Mouse (Mus musculus) limb, embryonic 12.5 days (tissue): ENCODE results near the gene Cep19. TPM values are rescaled to one million over a fixed set of nuclear protein-coding genes. Genes with fewer than 3 reads are reported as not detected.

Experiments used
- ATAC-seq: fragments of 200-750 bp; cut with Nextera tagmentation; 2 replicates; pipeline ENCODE4 v1.8.0; 2017; ENCODE audit warnings: low read depth, moderate TSS enrichment; ENCODE audit not compliant: insufficient number of reproducible peaks, insufficient read depth, low FRiP score, low TSS enrichment
- H3K27ac ChIP-seq: fragments of 300-500 bp; sonication (generic); 2 replicates; pipeline ENCODE4 v1.5.1; 2016; ENCODE audit warnings: mild to moderate bottlenecking, moderate library complexity
- H3K27me3 ChIP-seq: fragments of 300-500 bp; sonication (generic); 2 replicates; pipeline ENCODE4 v1.6.1; 2016; ENCODE audit warnings: mild to moderate bottlenecking, moderate library complexity
- H3K36me3 ChIP-seq: fragments of 300-500 bp; sonication (generic); 2 replicates; pipeline ENCODE4 v1.6.1; 2016; ENCODE audit warnings: mild to moderate bottlenecking, moderate library complexity
- H3K4me1 ChIP-seq: fragments of 300-500 bp; sonication (generic); replicated peaks from 2 replicates; pipeline ENCODE4 v1.6.1; 2016
- H3K4me2 ChIP-seq: fragments of 300-500 bp; sonication (generic); 2 replicates; pipeline ENCODE4 v1.6.1; 2016; ENCODE audit warnings: mild to moderate bottlenecking, moderate library complexity
- H3K4me3 ChIP-seq: fragments of 300-500 bp; sonication (generic); replicated peaks from 2 replicates; pipeline ENCODE4 v1.5.1; 2016; ENCODE audit warnings: mild to moderate bottlenecking
- H3K9ac ChIP-seq: fragments of 300-500 bp; sonication (generic); replicated peaks from 2 replicates; pipeline ENCODE4 v1.6.1; 2016; ENCODE audit warnings: mild to moderate bottlenecking, moderate library complexity
- H3K9me3 ChIP-seq: fragments of 300-500 bp; sonication (generic); 2 replicates; pipeline ENCODE4 v1.6.1; 2016; ENCODE audit warnings: mild to moderate bottlenecking, moderate library complexity
- WGBS: fragments of 180-500 bp; shearing (Covaris S2); methylation state at CpG from one replicate; pipeline ENCODE4 v1.1.7; 2016; 5-methylcytosine and 5-hydroxymethylcytosine counted together
- polyA plus RNA-seq: library from polyadenylated mRNA; unstranded; fragments of >200 nt; fragmentation: Nextera tagmentation; extraction: Ambion mirVana; gene quantifications from 2 replicates; pipeline ENCODE4 v1.2.1, GENCODE M21; 2016

Cep19 gene
- polyA plus RNA-seq, 1 experiment from 2014 or later: 35.9 TPM

DNA sequence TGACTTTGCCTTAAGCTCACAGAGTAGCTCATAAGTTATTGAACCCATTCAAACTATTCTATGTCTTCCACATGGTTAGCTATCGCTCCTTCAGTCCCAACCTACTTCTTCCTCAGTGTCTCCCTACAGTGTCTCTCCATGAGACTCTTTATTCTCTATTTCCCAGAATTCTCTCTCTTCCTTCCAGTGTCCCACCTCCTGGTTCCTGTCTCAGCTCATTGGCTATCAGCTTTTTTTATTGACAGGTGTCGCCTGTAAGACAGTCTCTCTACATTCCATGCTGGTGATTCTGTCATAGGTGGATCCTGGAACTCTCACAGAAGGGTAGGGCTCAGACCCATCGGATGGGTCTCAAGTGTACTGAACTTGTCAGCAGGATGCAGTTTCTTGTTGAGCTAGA, 25.8 kb downstream of the Cep19 start:
- ATAC-seq: no peak
- Histone ChIP-seq H3K4me3 (no peak overlapping the region), H3K9me3 (no peaks in the 10 kb centered on the region), H3K27ac (no peak overlapping the region), H3K36me3 (no peaks in the 10 kb centered on the region), H3K4me2 (no peak overlapping the region), H3K27me3 (no peaks in the 10 kb centered on the region), H3K9ac (no peak overlapping the region), H3K4me1 (no peaks in the 10 kb centered on the region)
- 88% methylated on average over 3 of the region's 3 CpGs for WGBS

GRCm38 (mm10) chr16:32127046-32127445, 27.4 kb downstream of the Cep19 start:
- no peaks in the 10 kb centered on the region for H3K36me3 ChIP-seq
- H3K27ac ChIP-seq: 0 out of 2 replicates have a peak overlapping the region, but pooled peaks have one; percentile 13
- no peak overlapping the region for H3K4me3 ChIP-seq
- H3K4me2 ChIP-seq: no peak overlapping the region
- no peak overlapping the region for H3K9ac ChIP-seq
- H3K27me3 ChIP-seq: no peaks in the 10 kb centered on the region
- WGBS: 91% methylated on average over 4 of the region's 4 CpGs
- no peaks in the 10 kb centered on the region for H3K4me1 ChIP-seq
- H3K9me3 ChIP-seq: no peaks in the 10 kb centered on the region
- no peak for ATAC-seq

GRCm38 (mm10) chr16:32129449-32130189, 30.0 kb downstream of the Cep19 start:
- no peak overlapping the region for H3K27ac ChIP-seq
- no peaks in the 10 kb centered on the region for H3K36me3 ChIP-seq
- H3K9ac ChIP-seq: no peak overlapping the region
- H3K4me2 ChIP-seq: no peak overlapping the region
- H3K4me3 ChIP-seq: no peak overlapping the region
- H3K4me1 ChIP-seq: no peaks in the 10 kb centered on the region
- 81% methylated on average over 20 of the region's 20 CpGs for whole genome bisulfite sequencing
- no peaks in the 10 kb centered on the region for H3K9me3 ChIP-seq
- H3K27me3 ChIP-seq: no peaks in the 10 kb centered on the region
- no peak for ATAC-seq

DNA sequence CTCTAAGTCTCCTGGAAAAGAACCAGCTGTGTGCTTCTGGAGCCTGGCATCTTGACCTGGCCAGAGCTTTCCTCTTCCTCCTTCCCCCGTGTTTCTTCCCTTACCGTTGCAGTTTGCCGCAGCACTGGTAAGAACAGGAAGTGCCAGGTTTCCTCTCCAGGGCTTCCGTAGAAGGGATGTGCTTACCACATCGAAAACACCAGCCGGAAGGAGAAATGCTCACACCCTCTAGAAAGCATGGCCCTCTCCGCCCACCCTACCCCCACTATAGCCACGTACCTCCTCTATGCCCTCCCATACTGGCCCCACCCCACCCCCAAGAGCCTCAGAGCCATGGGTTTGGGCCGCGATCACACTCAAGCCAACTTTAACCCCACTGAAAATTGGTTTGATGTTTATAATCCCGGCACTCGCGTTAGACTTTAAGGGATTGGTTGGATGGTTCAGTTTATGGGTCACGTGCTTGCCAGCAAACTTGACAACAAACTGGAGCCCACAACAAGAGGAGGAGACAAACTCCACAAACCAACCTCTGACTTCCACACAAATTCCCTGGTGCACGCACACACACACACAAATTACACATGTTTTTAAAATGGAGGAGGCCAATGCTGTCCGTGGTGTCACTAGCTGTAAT, 30.7 kb downstream of the Cep19 start:
- Histone ChIP-seq H3K27me3 (no peaks in the 10 kb centered on the region), H3K4me2 (peak overlapping the region; percentile 11; the same call in 1 of the 2 replicates), H3K27ac (no peak overlapping the region), H3K4me1 (no peaks in the 10 kb centered on the region), H3K4me3 (no peak overlapping the region), H3K36me3 (no peaks in the 10 kb centered on the region), H3K9ac (no peak overlapping the region), H3K9me3 (no peaks in the 10 kb centered on the region)
- no peak for ATAC-seq
- WGBS: 68% methylated on average over 16 of the region's 16 CpGs

GRCm38 (mm10) chr16:32133148-32133547, 33.5 kb downstream of the Cep19 start:
- no peak overlapping the region for H3K4me2 ChIP-seq
- no peaks in the 10 kb centered on the region for H3K27me3 ChIP-seq
- H3K9me3 ChIP-seq: no peaks in the 10 kb centered on the region
- no peak overlapping the region for H3K27ac ChIP-seq
- no peaks in the 10 kb centered on the region for H3K36me3 ChIP-seq
- no peak overlapping the region for H3K9ac ChIP-seq
- WGBS: 82% methylated on average over 3 of the region's 3 CpGs
- no peak overlapping the region for H3K4me3 ChIP-seq
- no peaks in the 10 kb centered on the region for H3K4me1 ChIP-seq
- ATAC-seq: no peak

DNA sequence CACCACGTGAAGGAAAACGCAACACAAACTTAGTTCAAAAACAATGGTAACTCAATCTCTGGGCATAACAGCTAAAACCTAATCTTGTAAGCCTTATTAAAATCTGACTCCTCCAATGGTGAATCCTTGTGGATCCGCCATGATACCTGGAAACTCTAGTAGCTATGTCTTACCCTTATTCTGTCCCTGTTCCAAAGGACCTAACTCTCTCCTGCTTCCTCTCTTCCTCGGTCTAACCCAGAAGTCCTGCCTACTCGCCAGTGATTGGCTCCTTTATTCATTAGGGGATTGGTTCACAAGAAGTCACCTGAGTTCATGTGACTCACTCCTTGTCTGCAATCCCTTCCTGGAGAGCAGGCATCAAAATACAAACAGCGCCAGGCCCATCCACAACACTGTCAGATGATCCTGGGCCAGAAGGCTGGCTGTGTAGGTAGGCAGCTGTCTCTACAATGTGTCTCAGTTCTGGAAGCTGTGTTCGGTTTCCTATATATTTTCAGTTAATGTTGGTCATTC, 36.3 kb downstream of the Cep19 start:
- H3K27me3 ChIP-seq: no peaks in the 10 kb centered on the region
- no peaks in the 10 kb centered on the region for H3K9me3 ChIP-seq
- WGBS: 80% methylated on average over 7 of the region's 7 CpGs
- H3K27ac ChIP-seq: no peak overlapping the region
- H3K4me2 ChIP-seq: no peak overlapping the region
- H3K9ac ChIP-seq: no peak overlapping the region
- ATAC-seq: no peak
- no peaks in the 10 kb centered on the region for H3K4me1 ChIP-seq
- no peak overlapping the region for H3K4me3 ChIP-seq
- H3K36me3 ChIP-seq: no peaks in the 10 kb centered on the region

DNA sequence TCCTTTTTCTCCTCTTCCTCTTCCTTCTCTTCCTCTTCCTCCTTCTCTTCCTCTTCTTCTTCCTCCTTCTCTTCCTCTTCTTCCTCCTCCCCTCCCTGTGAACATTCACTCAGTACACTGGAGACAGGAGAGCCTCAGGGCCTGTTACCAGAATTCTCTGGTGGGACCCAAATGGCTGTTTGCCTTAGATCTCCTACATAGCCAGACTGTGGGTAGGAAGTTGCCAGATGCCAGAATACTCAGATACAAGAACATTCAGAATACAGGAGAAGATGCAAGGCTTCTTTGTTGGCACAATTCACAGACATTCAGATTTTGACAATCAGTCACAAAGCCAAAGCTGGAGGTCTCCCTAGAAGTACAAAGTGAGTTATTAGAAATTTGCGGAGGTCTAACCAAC, 39.4 kb downstream of the Cep19 start:
- no peak overlapping the region for H3K4me3 ChIP-seq
- H3K4me1 ChIP-seq: no peaks in the 10 kb centered on the region
- ATAC-seq: no peak
- no peak overlapping the region for H3K4me2 ChIP-seq
- H3K27ac ChIP-seq: no peak overlapping the region
- no peaks in the 10 kb centered on the region for H3K27me3 ChIP-seq
- peaks cover 8% of the 10 kb centered on the region; the same call in 1 of the 2 replicates for H3K9me3 ChIP-seq
- 83% methylated on average over 1 of the region's 1 CpGs for WGBS
- no peak overlapping the region for H3K9ac ChIP-seq
- peaks cover 4% of the 10 kb centered on the region for H3K36me3 ChIP-seq

DNA sequence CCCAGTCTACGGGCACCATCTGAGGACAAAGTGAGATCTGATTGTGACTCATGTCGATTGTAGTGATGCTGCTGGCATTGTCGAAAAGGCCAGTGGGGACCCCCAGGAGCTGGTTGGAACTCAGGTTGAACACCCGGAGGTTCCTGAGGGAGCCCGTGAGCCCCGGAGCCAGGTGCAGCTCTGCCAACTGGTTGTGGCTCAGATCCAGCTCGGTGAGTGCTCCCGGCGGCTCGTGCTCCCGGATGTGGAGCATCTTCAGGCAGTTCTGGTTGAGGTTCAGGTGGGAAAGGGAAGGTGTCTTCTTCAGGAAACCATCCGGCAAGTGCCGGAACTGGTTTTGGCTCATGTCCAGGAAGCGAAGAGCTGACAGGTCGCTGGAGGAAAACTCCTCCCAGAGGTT, 44.2 kb downstream of the Cep19 start:
- H3K4me1 ChIP-seq: no peaks in the 10 kb centered on the region
- 91% methylated on average over 15 of the region's 15 CpGs for WGBS

DNA sequence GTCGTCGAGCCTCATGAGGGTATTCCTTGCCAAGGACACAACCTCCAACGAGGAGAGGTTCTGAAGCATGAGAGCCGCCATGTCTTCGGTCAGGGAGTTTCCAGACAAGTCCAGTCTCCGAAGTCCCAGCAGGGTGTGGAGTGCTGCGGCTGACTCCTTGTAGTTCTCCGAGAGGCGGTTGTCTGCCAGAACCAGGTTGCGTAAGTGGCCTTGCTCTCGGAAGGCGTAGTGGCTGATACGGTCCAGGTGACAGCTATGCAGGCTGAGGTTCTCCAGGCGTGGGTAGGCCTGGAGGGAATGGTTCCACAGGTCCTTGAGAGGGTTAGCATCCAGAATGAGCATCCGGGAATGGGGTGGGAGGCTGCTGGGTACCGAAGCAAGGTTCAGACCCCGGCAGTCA, 45.0 kb downstream of the Cep19 start:
- H3K36me3 ChIP-seq: peaks cover 8% of the 10 kb centered on the region
- no peak overlapping the region for H3K4me2 ChIP-seq
- H3K9me3 ChIP-seq: peaks cover 8% of the 10 kb centered on the region; the same call in 1 of the 2 replicates
- H3K27me3 ChIP-seq: no peaks in the 10 kb centered on the region
- H3K9ac ChIP-seq: no peak overlapping the region
- no peaks in the 10 kb centered on the region for H3K4me1 ChIP-seq
- WGBS: 91% methylated on average over 17 of the region's 17 CpGs
- H3K27ac ChIP-seq: no peak overlapping the region
- ATAC-seq: no peak
- H3K4me3 ChIP-seq: no peak overlapping the region

More for the DNA sequence above, 44.2 kb downstream of the Cep19 start:
- H3K9ac ChIP-seq: no peak overlapping the region
- peaks cover 8% of the 10 kb centered on the region for H3K36me3 ChIP-seq
- H3K27me3 ChIP-seq: no peaks in the 10 kb centered on the region
- no peak overlapping the region for H3K4me3 ChIP-seq
- H3K4me2 ChIP-seq: no peak overlapping the region
- H3K9me3 ChIP-seq: peaks cover 8% of the 10 kb centered on the region; the same call in 1 of the 2 replicates
- H3K27ac ChIP-seq: no peak overlapping the region
- ATAC-seq: no peak

DNA sequence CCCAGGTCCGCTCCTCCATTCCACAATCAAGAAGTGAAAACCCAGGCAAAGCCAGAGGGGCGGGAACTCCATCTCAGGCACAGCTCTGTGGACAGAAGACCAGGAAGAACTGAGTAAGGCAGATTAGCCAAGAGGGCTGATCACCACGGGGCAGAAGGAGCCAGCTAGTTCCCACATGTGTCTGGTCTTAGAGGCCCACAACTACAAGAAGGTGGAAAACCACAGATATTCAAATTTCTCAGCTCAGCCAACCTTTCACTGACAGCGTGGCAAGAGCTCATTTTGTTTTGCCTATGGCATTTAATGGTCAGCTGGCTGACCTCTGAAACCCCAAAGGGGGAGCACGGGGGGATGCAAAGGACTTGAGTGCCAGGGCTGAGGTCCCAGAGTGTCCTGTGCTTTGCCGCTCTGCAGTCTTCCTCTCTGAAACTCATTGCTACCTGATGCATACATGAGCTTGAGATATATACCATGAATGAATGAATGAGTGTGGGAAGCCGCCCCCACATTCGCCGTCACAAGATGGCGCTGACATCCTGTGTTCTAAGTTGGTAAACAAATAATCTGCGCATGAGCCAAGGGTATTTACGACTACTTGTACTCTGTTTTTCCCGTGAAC, 48.1 kb downstream of the Cep19 start:
- Histone ChIP-seq H3K27me3 (no peaks in the 10 kb centered on the region), H3K4me2 (peak overlapping the region; percentile 45), H3K36me3 (peaks cover 8% of the 10 kb centered on the region), H3K4me3 (0 out of 2 replicates have a peak overlapping the region, but pooled peaks have one; percentile 12), H3K4me1 (no peaks in the 10 kb centered on the region), H3K9me3 (peaks cover 8% of the 10 kb centered on the region; the same call in 1 of the 2 replicates), H3K9ac (no peak overlapping the region), H3K27ac (no peak overlapping the region)
- no peak for ATAC-seq
- 60% methylated on average over 12 of the region's 13 CpGs for WGBS

GRCm38 (mm10) chr16:32153976-32154375, 54.4 kb downstream of the Cep19 start:
- no peak for ATAC-seq
- Histone ChIP-seq H3K9ac (no peak overlapping the region), H3K27ac (no peak overlapping the region), H3K36me3 (no peaks in the 10 kb centered on the region), H3K4me3 (no peak overlapping the region), H3K4me2 (no peak overlapping the region), H3K4me1 (no peaks in the 10 kb centered on the region), H3K27me3 (0 out of 2 replicates have a peak, but pooled peaks cover 3% of the 10 kb centered on the region), H3K9me3 (no peaks in the 10 kb centered on the region)
- WGBS: 85% methylated on average over 1 of the region's 1 CpGs
